Comparison of ENCODE assay signal across 12 mouse cellular contexts in genomic region chr8:70461765-70462515, GRCm38 (mm10). TPM values are rescaled to one million over a fixed set of nuclear protein-coding genes. Genes with fewer than 3 reads are reported as not detected.
DNase-seq lines count a peak whose midpoint lies in the region; ATAC-seq and TF ChIP-seq lines count a peak whose summit lies in the region.
"Had no signal": no experiment of that assay in that cellular context is flagged by ENCODE, and none has a peak within 500 bp of the region (broad histone marks: within the 10 kb centered on the region; RNA-seq: fewer than 3 reads in every experiment).

No protein-coding gene starts in this region.

- H3K4me3 ChIP-seq in hindbrain, embryonic 12.5 days: no peak overlapping the region
- no peak overlapping the region for H3K4me3 ChIP-seq in hindbrain, embryonic 10.5 days
- H3K4me3 ChIP-seq in midbrain, embryonic 14.5 days (replicated peaks; ENCODE audit: low read depth, low read length): no peak overlapping the region
- H3K4me3 ChIP-seq in midbrain, embryonic 10.5 days: no peak overlapping the region
- no peak overlapping the region for H3K4me3 ChIP-seq in stomach, postnatal 0 days (ENCODE audit: low read depth, low read length)

- TF ChIP-seq CTCF in stomach, postnatal 0 days (IDR thresholded peaks at IDR 0.05; ENCODE audit: low read depth): no peak

- whole genome bisulfite sequencing in hindbrain, embryonic 12.5 days: 89% methylated on average over 16 of the region's 16 CpGs
- WGBS in hindbrain, embryonic 10.5 days: 95% methylated on average over 16 of the region's 16 CpGs
- 90% methylated on average over 16 of the region's 16 CpGs for WGBS in midbrain, embryonic 14.5 days
- WGBS in midbrain, embryonic 10.5 days: 91% methylated on average over 16 of the region's 16 CpGs
- 81% methylated on average over 16 of the region's 16 CpGs for WGBS in stomach, postnatal 0 days

- no peak overlapping the region for H3K4me2 ChIP-seq in hindbrain, embryonic 12.5 days (replicated peaks)
- H3K4me2 ChIP-seq in midbrain, embryonic 14.5 days (ENCODE audit: low read length): no peak overlapping the region
- no peak overlapping the region for H3K4me2 ChIP-seq in stomach, postnatal 0 days (replicated peaks; ENCODE audit: low read depth)

- no peak overlapping the region for H3K27ac ChIP-seq in hindbrain, embryonic 12.5 days
- H3K27ac ChIP-seq in hindbrain, embryonic 10.5 days: no peak overlapping the region
- H3K27ac ChIP-seq in midbrain, embryonic 14.5 days (replicated peaks; ENCODE audit: low read depth, low read length): no peak overlapping the region
- no peak overlapping the region for H3K27ac ChIP-seq in midbrain, embryonic 10.5 days (replicated peaks)
- no peak overlapping the region for H3K27ac ChIP-seq in stomach, postnatal 0 days (replicated peaks)

- no peak for TF ChIP-seq EP300 in stomach, postnatal 0 days (optimal IDR thresholded peaks at IDR 0.05)

- H3K27me3 ChIP-seq in hindbrain, embryonic 12.5 days: no peaks in the 10 kb centered on the region
- H3K27me3 ChIP-seq in hindbrain, embryonic 10.5 days (ENCODE audit: insufficient read depth, poor library complexity, severe bottlenecking): no peaks in the 10 kb centered on the region
- H3K27me3 ChIP-seq in midbrain, embryonic 14.5 days (ENCODE audit: control insufficient read depth, insufficient read depth, low read length): no peaks in the 10 kb centered on the region
- no peaks in the 10 kb centered on the region for H3K27me3 ChIP-seq in midbrain, embryonic 10.5 days (ENCODE audit: low read depth, poor library complexity, severe bottlenecking)
- H3K27me3 ChIP-seq in stomach, postnatal 0 days (ENCODE audit: control insufficient read depth, insufficient read depth, low read length): no peaks in the 10 kb centered on the region

- no peaks in the 10 kb centered on the region for H3K9me3 ChIP-seq in hindbrain, embryonic 12.5 days (replicated peaks)
- no peaks in the 10 kb centered on the region for H3K9me3 ChIP-seq in hindbrain, embryonic 10.5 days
- H3K9me3 ChIP-seq in midbrain, embryonic 14.5 days (ENCODE audit: control insufficient read depth, low read length): no peaks in the 10 kb centered on the region
- H3K9me3 ChIP-seq in midbrain, embryonic 10.5 days (replicated peaks): no peaks in the 10 kb centered on the region; the same call in 1 of the 2 replicates
- H3K9me3 ChIP-seq in stomach, postnatal 0 days (ENCODE audit: control insufficient read depth, low read length): no peaks in the 10 kb centered on the region

- no peak for ATAC-seq in hindbrain, embryonic 12.5 days (ENCODE audit: low FRiP score)
- ATAC-seq in midbrain, embryonic 14.5 days (ENCODE audit: low FRiP score, low TSS enrichment): 0 out of 2 replicates have a peak, but pooled peaks have one; percentile 37
- peak; percentile 19; the same call in 1 of the 2 replicates for ATAC-seq in stomach, postnatal 0 days (ENCODE audit: low FRiP score, low TSS enrichment)
- ATAC-seq: forebrain, embryonic 14.5 days had no signal

- H3K9ac ChIP-seq in hindbrain, embryonic 12.5 days: peak overlapping the region; percentile 27; the same call in 1 of the 2 replicates
- H3K9ac ChIP-seq in midbrain, embryonic 14.5 days (replicated peaks; ENCODE audit: low read length): no peak overlapping the region
- H3K9ac ChIP-seq in stomach, postnatal 0 days (ENCODE audit: low read length): no peak overlapping the region

- peaks cover 7% of the 10 kb centered on the region; the same call in 1 of the 2 replicates for H3K36me3 ChIP-seq in hindbrain, embryonic 12.5 days
- H3K36me3 ChIP-seq in hindbrain, embryonic 10.5 days: peaks cover 16% of the 10 kb centered on the region; the same call in 1 of the 2 replicates
- H3K36me3 ChIP-seq in midbrain, embryonic 14.5 days (ENCODE audit: control insufficient read depth, insufficient read depth, low read length): peaks cover 4% of the 10 kb centered on the region; the same call in 1 of the 2 replicates
- H3K36me3 ChIP-seq in midbrain, embryonic 10.5 days: peaks cover 19% of the 10 kb centered on the region
- H3K36me3 ChIP-seq in stomach, postnatal 0 days (ENCODE audit: control insufficient read depth, insufficient read depth, low read length): no peaks in the 10 kb centered on the region

- H3K4me1 ChIP-seq in hindbrain, embryonic 12.5 days: peaks cover 7% of the 10 kb centered on the region; the same call in 1 of the 2 replicates
- H3K4me1 ChIP-seq in hindbrain, embryonic 10.5 days (replicated peaks): peaks cover 27% of the 10 kb centered on the region
- H3K4me1 ChIP-seq in midbrain, embryonic 14.5 days (ENCODE audit: control insufficient read depth, insufficient read depth, low read length): no peaks in the 10 kb centered on the region
- H3K4me1 ChIP-seq in midbrain, embryonic 10.5 days: peaks cover 15% of the 10 kb centered on the region
- no peaks in the 10 kb centered on the region for H3K4me1 ChIP-seq in stomach, postnatal 0 days (replicated peaks; ENCODE audit: control insufficient read depth, insufficient read depth)

- DNase-seq in hindbrain, embryonic 10.5 days (ENCODE audit: low spot score): no peak
- DNase-seq in midbrain, embryonic 14.5 days: no peak
- DNase-seq in midbrain, embryonic 10.5 days (ENCODE audit: low spot score): no peak
- peak; percentile 73 for DNase-seq in adrenal gland, postnatal 25 days
- DNase-seq in stomach, postnatal 0 days (ENCODE audit: low spot score): no peak
- no peak for DNase-seq in thymus, adult 18-20 months
- DNase-seq: kidney, postnatal 14 days had no signal

RNA-seq across cellular contexts. Expression of gene Klhl26, which starts 14.8 kb away (rescaled TPM):
- polyA plus RNA-seq in hindbrain, embryonic 12.5 days (2016; fragmentation: Nextera tagmentation; extraction: Ambion mirVana): 22.2 and 23.9 TPM in 2 replicates
- 18.5 and 19.1 TPM in 2 replicates for polyA plus RNA-seq in hindbrain, embryonic 10.5 days (2016; fragmentation: Nextera tagmentation; extraction: Ambion mirVana)
- polyA plus RNA-seq in midbrain, embryonic 14.5 days (2014; fragmentation: Nextera tagmentation; extraction: Ambion mirVana): 24.2 and 27.2 TPM in 2 replicates
- 16.9 and 20.7 TPM in 2 replicates for polyA plus RNA-seq in midbrain, embryonic 10.5 days (2016; fragmentation: Nextera tagmentation; extraction: Ambion mirVana)
- total RNA-seq in adrenal gland, postnatal 25 days (2021): 22.3 and 24.9 TPM in 2 replicates
- 10.4 and 12.4 TPM in 2 replicates for polyA plus RNA-seq in stomach, postnatal 0 days (2015; fragmentation: Nextera tagmentation; extraction: Ambion mirVana)

RNA-seq across cellular contexts. Expression of gene Crtc1, which starts 22.6 kb away (rescaled TPM):
- 24.6 and 27.1 TPM in 2 replicates for polyA plus RNA-seq in hindbrain, embryonic 12.5 days (2016; fragmentation: Nextera tagmentation; extraction: Ambion mirVana)
- polyA plus RNA-seq in hindbrain, embryonic 10.5 days (2016; fragmentation: Nextera tagmentation; extraction: Ambion mirVana): 14.8 and 16.7 TPM in 2 replicates
- polyA plus RNA-seq in midbrain, embryonic 14.5 days (2014; fragmentation: Nextera tagmentation; extraction: Ambion mirVana): 43.9 and 51.7 TPM in 2 replicates
- 12.9 and 16.5 TPM in 2 replicates for polyA plus RNA-seq in midbrain, embryonic 10.5 days (2016; fragmentation: Nextera tagmentation; extraction: Ambion mirVana)
- total RNA-seq in adrenal gland, postnatal 25 days (2021): 23.9 and 28.8 TPM in 2 replicates
- 8.0 and 8.4 TPM in 2 replicates for polyA plus RNA-seq in stomach, postnatal 0 days (2015; fragmentation: Nextera tagmentation; extraction: Ambion mirVana)

RNA-seq across cellular contexts. Expression of gene Tmem59l, which starts 25.2 kb away (rescaled TPM):
- polyA plus RNA-seq in hindbrain, embryonic 12.5 days (2016; fragmentation: Nextera tagmentation; extraction: Ambion mirVana): 27.0 and 29.2 TPM in 2 replicates
- polyA plus RNA-seq in hindbrain, embryonic 10.5 days (2016; fragmentation: Nextera tagmentation; extraction: Ambion mirVana): 11.1 and 11.5 TPM in 2 replicates
- polyA plus RNA-seq in midbrain, embryonic 14.5 days (2014; fragmentation: Nextera tagmentation; extraction: Ambion mirVana): 104 and 143 TPM in 2 replicates
- polyA plus RNA-seq in midbrain, embryonic 10.5 days (2016; fragmentation: Nextera tagmentation; extraction: Ambion mirVana): 7.9 and 8.3 TPM in 2 replicates
- 10.1 and 10.2 TPM in 2 replicates for total RNA-seq in adrenal gland, postnatal 25 days (2021)
- polyA plus RNA-seq in stomach, postnatal 0 days (2015; fragmentation: Nextera tagmentation; extraction: Ambion mirVana): 2.4 and 2.8 TPM in 2 replicates
- total RNA-seq: heart, adult 18-20 months; liver, adult 2 months; megakaryocyte-erythroid progenitor cell, adult 5-6 weeks had no signal
- polyA plus RNA-seq: liver, adult 2 months had no signal

RNA-seq across cellular contexts. Expression of gene Crlf1, which starts 31.0 kb away (rescaled TPM):
- 3.3 and 4.2 TPM in 2 replicates for polyA plus RNA-seq in hindbrain, embryonic 12.5 days (2016; fragmentation: Nextera tagmentation; extraction: Ambion mirVana)
- polyA plus RNA-seq in hindbrain, embryonic 10.5 days (2016; fragmentation: Nextera tagmentation; extraction: Ambion mirVana): 4.5 and 10.3 TPM in 2 replicates
- 2.1 and 3.0 TPM in 2 replicates for polyA plus RNA-seq in midbrain, embryonic 14.5 days (2014; fragmentation: Nextera tagmentation; extraction: Ambion mirVana)
- 0.42 and 2.3 TPM in 2 replicates for polyA plus RNA-seq in midbrain, embryonic 10.5 days (2016; fragmentation: Nextera tagmentation; extraction: Ambion mirVana)
- 0.18 TPM in 1 of 2 replicates, not detected in the other for total RNA-seq in adrenal gland, postnatal 25 days (2021)
- polyA plus RNA-seq in stomach, postnatal 0 days (2015; fragmentation: Nextera tagmentation; extraction: Ambion mirVana): 5.8 and 6.5 TPM in 2 replicates
- total RNA-seq: liver, adult 2 months had no signal
- polyA plus RNA-seq: liver, adult 2 months had no signal

RNA-seq across cellular contexts. Expression of gene Rex1bd, which starts 44.6 kb away (rescaled TPM):
- polyA plus RNA-seq in hindbrain, embryonic 12.5 days (2016; fragmentation: Nextera tagmentation; extraction: Ambion mirVana): 118 TPM in 2 replicates
- polyA plus RNA-seq in hindbrain, embryonic 10.5 days (2016; fragmentation: Nextera tagmentation; extraction: Ambion mirVana): 131 and 148 TPM in 2 replicates
- polyA plus RNA-seq in midbrain, embryonic 14.5 days (2014; fragmentation: Nextera tagmentation; extraction: Ambion mirVana): 152 and 190 TPM in 2 replicates
- polyA plus RNA-seq in midbrain, embryonic 10.5 days (2016; fragmentation: Nextera tagmentation; extraction: Ambion mirVana): 138 and 140 TPM in 2 replicates
- total RNA-seq in adrenal gland, postnatal 25 days (2021): 141 and 158 TPM in 2 replicates
- polyA plus RNA-seq in stomach, postnatal 0 days (2015; fragmentation: Nextera tagmentation; extraction: Ambion mirVana): 119 and 122 TPM in 2 replicates
